Mouse (Mus musculus) right cerebral cortex, postnatal 36 days (tissue): ENCODE results near the gene Zfp616.

Source experiments
- DNase-seq, 2 experiments: peaks; one replicate each; pipeline ENCODE4 v3.0.0; 2022; ENCODE audit warnings: low spot score in 2 of 2, mixed read lengths in 1 of 2

Zfp616 gene

DNA sequence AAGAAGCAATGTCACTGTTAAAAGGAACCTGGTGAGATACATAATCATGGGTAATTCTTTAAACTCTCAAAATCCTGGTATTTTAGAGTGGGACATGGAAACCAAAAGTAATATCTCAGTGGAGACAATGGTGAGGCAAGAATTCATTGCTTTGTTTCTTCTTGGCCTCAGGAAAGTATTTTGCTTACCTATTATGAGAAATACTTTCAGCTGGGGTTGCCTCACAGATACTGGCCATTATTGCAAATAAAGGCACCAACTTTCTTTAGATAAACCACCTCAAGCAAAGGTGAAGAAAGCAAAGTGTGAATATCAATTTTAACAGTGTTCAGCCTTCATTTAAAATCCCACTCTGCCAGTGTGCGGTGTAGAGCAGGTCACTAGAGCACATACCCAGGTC, at the start of gene Zfp616:
TSS of gene Zfp616 (plus strand) at position 301 of the 400 bp plus-strand sequence.
- no peak for DNase-seq

DNA sequence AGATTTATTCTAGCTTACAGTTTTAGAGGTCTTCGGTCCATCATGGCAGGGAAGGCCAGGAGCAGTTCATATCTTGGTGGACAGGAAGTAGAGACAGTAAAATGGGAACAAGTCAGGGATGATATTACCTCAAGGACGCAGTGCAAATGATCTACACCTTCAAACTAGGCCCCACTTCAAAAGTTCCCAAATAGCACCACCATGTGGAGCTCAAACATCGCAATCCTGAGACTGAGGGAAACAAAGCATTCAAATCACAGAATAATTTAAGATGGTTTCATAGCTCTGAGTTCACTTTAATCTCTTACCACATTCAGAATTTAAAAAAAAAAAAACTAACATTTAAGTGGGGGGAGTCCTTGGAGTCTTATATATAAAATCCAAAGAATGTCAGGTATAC, 18.4 kb upstream of the Zfp616 start:
- no peak for DNase-seq

DNA sequence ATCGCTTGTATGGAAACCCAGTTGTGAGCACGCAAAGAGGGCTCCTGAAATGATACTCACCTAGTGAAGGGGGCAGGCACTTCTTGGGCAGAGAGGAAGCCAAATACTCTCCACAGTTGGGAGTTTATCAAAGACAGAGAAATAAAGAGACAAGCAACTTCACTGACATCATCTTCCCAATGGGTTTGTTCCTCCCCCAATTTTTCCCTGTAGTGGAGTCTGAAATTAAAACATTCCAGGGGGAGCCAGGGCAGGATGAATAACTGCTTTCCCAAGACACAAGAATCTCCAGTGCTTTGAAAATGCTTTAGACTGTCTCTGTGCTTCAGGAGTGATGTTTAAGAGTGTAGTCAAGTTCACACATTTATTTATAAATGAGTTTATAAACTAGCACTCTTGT, 13.3 kb upstream of the Zfp616 start, which contains the start of the genes Olfr139 and Olfr399:
TSS of gene Olfr139 (minus strand) at position 101 of the 400 bp plus-strand sequence.
TSS of gene Olfr399 (minus strand) at position 165 of the 400 bp plus-strand sequence.
- DNase-seq, result no peak

DNA sequence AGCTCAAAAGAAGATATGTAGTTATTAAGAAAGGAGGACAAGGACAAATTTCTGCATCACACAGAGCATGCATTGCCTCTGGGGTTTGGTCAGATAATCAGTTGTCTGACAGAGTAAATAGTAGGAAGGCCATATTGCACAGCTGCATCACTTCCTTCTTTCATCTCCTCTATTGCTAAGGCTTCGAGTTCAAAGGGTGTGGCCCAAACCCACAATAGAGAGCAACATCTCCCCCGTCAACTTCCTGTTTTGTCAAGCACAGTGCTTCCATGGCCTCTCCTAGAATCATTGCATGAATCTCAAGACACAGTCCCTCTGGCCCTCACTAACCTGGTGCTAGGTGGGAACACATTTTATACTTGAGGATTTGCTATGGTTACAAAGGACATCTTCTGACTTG, 31.0 kb downstream of the Zfp616 start:
- DNase-seq, result no peak

DNA sequence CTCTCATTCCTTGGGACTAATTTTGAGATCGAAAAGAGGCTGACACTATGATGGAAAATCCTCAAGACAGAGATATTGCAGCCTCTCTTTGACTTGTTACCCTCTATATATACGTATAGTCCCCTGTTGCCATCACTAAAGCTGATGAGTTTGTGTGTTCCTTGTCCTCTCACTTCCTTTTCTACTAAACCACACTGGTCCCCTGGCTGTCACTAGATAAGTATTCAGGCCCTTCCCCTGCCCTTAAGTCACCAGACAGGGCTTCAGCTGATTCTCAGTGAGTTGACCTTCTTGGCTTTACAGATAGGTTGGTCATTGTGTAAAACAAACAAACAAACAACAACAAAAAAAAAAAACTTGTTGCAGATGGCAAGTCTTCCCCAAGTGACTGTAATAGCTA, 31.8 kb downstream of the Zfp616 start:
- no peak for DNase-seq

DNA sequence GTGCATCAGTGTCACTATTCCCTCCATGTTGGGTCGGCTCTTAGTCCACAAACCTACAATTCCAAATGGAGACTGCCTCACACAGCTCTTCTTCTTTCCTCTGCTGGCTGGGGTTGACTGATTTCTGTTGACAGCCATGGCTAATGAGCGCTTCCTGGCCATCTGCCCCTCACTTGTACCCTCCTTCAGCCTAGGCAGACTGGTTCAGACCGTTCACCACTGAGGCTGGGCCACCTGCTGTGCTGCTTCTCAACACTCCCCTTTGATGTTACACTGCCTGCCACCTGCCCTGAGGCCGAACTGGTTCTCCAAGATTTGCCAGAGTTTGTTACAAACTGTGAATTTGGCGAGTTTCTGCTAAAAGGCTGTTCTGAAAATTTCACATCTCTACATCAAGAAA, 35.3 kb downstream of the Zfp616 start:
- no peak for DNase-seq

DNA sequence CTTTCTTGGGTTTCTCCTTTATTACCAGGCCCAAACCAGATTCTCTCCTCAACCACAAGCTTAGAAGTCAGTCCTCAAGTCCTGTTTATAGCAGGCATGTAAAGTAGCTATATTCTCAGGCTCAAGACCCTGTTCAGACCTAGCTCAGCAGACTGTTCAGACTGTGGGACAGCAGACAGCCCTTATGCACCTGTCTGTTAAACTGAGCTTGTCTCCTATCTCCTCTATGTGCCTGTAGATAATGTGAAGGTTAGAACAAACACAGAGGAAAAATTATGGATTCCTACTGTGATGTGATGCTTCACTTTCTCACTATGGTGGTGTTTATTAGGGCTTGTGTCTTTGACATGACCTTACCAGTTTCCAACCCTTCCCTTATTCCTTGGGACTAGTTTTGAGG, 43.7 kb downstream of the Zfp616 start, which contains the start of gene Olfr401:
TSS of gene Olfr401 (plus strand) at position 301 of the 400 bp plus-strand sequence.
- no peak for DNase-seq
